Mouse (Mus musculus) cerebellum, adult 18-20 months (tissue): Measurements from ENCODE around the gene Cyp46a1.
A peak's percentile ranks its signal among the peaks of the same experiment; 100 is the strongest.

Experiments used
- DNase-seq, 2 experiments: peaks; one replicate each; pipeline ENCODE4 v3.0.0; 2021

Cyp46a1 gene

DNA sequence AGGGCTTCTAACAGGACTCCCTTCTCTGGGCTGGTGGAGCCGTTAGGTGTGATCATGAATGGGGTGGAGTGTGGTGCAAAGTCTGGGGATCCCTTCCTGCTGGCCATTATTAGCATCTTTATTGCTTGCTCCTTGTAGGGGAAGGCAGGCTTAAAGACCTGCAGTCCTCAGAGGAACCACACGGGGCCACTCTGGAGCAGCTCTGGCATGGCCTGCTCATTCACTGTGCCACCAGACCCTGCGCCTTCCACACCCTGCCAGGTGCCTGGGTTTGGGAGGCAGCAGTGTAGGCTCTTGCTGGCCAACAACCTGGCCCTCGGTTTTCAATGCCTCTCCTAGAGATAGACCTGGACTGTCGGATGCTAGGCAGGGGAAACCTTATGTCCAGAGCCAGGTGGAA, 29.6 kb downstream of the Cyp46a1 start:
- peak; percentile 94 for DNase-seq

GRCm38 (mm10) chr12:108365340-108365739, 31.2 kb downstream of the Cyp46a1 start:
- no peak for DNase-seq

- DNase-seq, result no peak
Observed at GRCm38 (mm10) chr12:108365868-108366267, 31.7 kb downstream of the Cyp46a1 start.

DNA sequence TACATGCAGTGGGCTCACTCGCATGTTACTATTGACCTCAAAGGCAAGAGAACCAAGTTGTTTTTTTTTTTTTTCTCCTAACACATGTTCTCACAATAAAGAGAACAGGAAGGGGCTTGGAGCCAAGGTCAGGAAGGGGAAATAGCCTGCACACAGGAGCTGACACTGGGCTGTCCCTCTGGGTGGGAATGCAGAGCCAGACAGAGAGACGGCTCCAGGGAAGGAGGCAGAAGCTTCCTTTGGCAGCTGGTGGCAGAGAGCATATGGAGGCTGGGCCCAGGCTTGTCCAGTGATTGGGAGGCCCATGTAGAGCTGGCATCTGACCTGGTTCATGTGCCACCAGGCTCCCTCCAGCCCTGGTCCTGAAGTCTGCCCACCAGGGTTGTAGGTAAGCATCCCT, 33.7 kb downstream of the Cyp46a1 start:
- DNase-seq, result peak; percentile 52 to 62

- DNase-seq, result no peak
Observed at GRCm38 (mm10) chr12:108368921-108369320, 34.7 kb downstream of the Cyp46a1 start.

DNA sequence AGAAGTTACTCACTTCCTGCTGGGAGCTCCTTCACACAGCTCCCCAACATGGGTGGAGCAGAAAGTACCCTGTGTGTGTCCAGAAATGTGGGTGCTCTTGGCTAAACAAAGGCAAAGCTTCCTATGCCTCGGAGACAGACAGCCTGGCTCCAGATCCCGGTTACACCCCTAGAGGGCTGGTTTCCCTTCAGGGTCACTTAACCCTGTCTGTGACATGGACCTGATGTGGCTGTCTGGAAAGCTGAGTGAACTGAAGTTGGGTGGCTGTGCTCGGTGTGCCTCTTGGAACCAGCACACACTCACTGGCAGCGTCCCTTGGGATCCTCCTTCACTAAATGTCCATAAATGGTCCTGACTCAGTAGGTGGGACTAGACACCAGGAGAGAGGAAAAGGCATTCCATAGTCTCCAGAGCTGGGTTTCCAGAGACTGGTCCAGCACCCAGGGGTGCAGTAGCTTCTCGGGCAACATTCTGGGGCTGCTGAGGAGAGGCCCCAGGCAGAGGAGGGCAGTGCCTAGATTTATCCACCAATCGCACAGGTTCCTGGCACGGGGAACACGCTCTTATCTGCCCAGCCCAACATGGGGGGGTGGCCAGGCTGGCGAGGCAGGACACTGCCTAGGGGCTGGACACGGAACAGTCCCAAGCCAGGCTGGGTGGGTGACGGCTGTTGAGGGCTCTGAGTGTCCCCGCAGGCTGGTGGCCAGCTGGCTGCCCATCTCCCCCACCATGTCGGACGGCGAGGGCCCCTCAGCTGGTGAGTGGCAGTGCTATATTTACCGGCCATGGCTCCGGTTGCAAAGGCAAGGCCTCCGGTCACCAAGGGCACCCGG, 36.6 kb downstream of the Cyp46a1 start, which contains the start of gene Eml1:
TSS of gene Eml1 (plus strand) at position 362 of the 833 bp plus-strand sequence.
- no peak for DNase-seq

- no peak for DNase-seq
Observed at GRCm38 (mm10) chr12:108371429-108371765, 37.2 kb downstream of the Cyp46a1 start.

DNA sequence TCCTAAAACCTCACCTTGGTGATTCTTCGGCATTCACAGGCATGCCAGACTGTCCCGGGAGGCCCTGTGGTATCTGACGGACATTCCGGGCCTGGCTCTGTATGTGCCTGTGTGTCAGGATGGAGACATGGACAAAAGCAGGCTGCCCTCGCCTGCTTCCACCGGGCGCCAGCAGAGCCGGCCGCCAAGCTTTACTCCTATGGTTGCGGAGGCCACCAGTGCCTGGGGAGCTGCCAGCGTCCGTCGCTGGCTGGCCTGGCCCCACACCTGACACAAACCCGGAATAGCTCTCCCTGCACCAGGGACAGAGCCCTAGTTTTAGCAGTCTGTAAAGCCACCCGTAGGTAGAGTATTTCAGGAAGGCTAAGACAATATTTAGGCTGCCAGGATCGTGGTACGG, 38.1 kb downstream of the Cyp46a1 start:
- DNase-seq, result peak; percentile 81 to 82

DNA sequence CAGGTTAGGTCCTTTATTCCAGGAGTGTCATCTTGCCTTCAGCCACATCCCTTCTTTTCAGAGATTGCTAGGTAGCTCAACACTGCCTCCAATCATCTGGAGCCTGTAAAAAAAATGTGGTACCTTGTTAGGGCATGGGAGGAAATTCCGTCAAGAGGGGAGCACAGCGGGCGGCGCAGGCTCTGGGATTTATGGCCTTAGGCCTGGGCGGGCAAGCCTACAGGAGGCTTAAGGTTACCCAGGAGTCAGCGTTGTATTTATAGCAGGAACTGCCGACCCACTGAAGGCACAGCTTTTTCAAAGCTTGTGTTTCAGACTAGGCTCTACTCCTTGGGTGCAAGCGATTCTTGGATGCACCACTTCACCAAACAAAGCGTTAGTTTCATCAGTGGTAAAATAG, 39.4 kb downstream of the Cyp46a1 start:
- no peak for DNase-seq

DNA sequence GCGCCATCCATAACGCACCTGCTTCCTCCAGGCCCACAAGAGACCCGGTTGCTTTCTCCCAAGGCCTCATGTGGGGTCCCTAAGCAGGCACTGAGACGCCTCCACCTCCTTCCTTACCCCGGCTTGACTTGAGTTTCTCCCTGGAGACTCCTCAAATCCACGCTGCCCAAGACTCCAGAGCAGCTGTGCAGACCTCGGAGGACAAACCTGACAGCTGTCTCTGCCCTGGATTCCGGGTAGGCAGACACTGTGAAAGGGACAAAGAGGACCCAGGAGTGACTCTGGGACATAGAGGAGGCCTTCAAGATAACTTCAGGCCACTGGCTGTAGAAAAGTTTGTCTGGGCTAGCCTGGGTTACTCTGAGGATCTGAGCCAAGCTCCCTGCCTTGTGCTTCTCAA, 40.5 kb downstream of the Cyp46a1 start:
- no peak for DNase-seq

DNA sequence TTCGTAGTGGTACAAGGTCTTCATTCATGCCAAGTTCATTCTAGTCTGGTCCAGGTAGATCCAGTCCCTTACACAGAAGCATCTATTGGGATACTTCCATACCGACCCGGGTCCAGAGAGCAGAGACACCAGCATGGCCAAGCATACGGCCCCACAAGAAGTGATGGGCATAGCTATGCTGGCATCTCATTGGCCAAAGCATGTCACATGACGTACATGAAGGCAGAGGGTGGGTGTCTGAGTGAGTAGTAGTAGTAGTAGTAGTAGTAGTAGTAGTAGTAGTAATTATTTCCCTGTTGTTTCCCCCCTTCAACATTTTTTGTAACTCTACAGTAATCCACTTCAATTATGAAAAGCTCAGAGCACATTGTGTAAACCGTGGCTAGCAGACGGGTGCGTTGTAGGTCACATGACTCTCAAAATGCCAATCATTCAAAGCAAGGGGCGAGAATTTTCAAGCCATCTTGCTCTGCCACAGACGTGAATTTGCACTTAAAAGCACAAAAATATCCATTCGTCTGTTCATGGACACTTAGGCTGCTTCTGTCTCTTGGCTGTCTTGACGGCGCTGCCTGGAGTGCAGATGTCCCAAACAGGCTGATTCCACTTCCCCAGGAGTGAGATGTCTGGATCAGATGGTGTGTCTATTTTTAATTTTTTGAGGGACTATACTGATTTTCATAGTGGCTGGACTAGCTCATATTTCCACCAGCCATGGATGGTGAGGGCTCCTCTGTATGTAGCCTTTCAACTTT, 44.4 kb downstream of the Cyp46a1 start:
- DNase-seq, result no peak

DNA sequence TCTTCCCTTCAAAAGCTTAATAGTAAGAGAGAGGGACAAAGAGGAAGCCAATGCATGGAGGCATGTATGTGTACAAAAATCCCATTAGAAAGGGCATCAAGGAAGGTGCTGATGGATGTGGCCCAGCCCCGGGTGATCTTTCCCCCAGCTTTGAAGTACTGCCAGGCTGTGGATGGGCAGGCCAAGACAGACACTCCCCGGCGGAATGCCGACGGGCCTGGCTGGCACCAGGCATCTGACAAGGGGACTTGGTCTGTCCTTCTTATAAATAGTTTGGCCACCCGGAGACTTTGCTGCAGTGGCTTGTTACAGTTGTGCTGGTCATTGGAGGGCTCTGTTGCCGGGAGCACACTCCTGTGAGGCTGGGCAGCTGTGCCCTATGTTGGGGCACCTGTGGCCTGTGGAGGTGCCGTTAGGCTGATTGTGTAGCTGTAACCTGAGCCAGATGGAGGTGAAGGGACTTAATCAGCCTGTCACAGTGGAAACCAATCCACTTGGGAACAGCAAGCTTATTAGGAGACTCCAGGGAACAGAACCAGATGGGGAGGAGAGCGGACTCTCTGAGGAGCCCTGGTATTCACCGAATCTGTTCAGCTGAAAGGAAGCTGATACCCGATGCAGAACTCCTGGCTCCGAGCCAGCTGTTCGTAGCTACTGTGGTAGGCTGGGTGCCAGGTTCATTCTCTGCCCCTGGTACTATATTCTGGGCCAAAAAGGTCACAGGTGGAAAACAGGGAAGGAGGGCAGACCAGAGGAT, 52.5 kb downstream of the Cyp46a1 start:
- no peak for DNase-seq

GRCm38 (mm10) chr12:108389718-108390117, 55.5 kb downstream of the Cyp46a1 start:
- no peak for DNase-seq

- peak in 1 of 2 experiments; percentile 36 for DNase-seq
Observed at GRCm38 (mm10) chr12:108392254-108393044, 58.3 kb downstream of the Cyp46a1 start.

DNA sequence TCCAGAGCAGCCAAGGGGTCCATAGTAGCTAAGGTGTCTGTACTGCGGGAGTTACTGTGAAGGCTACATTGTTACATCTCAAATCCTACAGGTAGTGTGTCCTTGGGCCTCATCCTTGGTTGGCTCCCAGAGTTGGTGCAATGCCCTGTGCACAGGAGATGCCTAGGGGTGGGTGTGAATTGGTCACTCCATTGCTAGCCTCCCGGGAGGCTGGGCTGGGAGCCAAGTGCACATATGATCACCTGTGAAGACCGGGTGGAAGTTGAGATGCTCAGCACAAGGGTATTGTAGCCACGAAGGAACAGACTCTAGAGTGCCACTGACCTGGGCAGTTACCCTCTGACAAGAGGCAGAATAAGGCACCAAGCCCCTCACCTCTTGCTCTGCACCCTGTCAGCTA, 58.9 kb downstream of the Cyp46a1 start:
- DNase-seq, result peak; percentile 38 to 45

DNA sequence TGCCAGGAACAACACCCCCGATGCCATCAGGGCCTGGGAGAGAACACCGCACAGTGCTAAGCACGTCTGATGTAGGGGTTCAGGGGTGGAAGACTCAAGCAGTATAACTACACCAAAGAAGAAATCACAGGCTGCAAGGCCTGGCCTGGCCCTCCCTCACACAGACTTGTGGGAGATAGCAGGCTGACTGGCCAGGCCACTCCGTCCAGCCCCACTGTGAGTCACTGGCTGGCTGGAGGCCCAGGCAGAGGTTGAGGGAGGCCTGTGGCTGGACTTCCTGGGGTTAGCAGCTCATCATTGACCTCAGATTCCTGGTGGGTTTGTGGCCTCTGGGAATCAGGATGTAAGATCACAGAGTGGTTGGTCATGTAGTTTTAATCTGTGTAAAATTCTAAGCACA, 59.5 kb downstream of the Cyp46a1 start:
- peak; percentile 49 to 50 for DNase-seq

GRCm38 (mm10) chr12:108394534-108395284, 60.5 kb downstream of the Cyp46a1 start:
- DNase-seq, result no peak

DNA sequence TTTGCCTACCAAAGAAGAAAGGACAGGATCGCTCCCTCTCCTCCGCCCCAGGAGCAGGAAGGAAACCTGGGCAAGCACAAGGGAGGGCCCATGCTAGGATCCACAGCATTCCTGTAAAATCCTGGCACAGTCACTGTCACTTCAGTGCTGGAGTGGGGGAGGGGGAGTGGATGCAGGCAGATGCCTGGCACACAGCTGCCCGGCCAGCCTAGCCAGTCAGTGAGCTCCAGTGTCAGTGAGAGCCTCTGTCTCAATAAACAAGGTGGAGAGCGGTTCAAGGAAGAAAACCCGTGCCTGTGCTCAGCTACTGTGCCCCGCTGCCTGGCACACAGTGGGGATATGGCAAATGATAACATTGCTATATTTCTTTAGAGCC, 61.1 kb downstream of the Cyp46a1 start:
- DNase-seq, result no peak

GRCm38 (mm10) chr12:108396081-108396947, 62.1 kb downstream of the Cyp46a1 start:
- no peak for DNase-seq

- DNase-seq, result no peak
Observed at GRCm38 (mm10) chr12:108398681-108399080, 64.5 kb downstream of the Cyp46a1 start.

- DNase-seq, result peak; percentile 55 to 58
Observed at GRCm38 (mm10) chr12:108399191-108399590, 65.0 kb downstream of the Cyp46a1 start.
